Mouse (Mus musculus) erythroblast, embryonic 14.5 days (primary cell): ENCODE data around the gene Pde10a.

Experiments
- GATA1 ChIP-seq: IDR thresholded peaks from 2 replicates; pipeline ENCODE4 v1.6.1; 2012; ENCODE audit warnings: low read length, inconsistent platforms, mixed read lengths
- TAL1 ChIP-seq: IDR thresholded peaks from 3 replicates; pipeline ENCODE4 v1.6.1; 2012; ENCODE audit warnings: low read length, inconsistent platforms, mixed read lengths

GRCm38 (mm10) chr17:8831001-8831400, 305.8 kb downstream of the Pde10a start:
- TF ChIP-seq TAL1 (no peak), GATA1 (no peak)
